ENCODE assay signal across 17 mouse cellular contexts in the genomic region with DNA sequence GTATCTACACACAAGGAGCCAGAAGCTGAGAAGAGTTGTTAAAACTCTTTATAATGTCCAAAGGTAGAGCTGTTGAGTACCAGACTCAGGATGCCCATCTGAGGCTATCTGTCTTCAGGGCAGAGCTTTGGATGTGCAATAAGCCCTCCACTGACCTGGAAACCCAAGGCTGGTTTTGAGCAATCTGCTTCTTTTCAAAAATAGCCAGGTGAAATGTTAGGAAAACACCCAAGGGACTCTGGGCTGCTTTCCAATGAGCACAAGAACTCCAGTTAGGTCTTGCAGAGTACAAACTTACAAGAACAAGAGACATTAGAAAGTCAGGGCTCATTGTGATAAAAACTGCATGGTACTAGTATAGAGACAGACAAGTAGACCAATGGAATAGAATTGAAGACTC.
DNase-seq lines count a peak whose midpoint lies in the region; ATAC-seq and TF ChIP-seq lines count a peak whose summit lies in the region.
"Had no signal": no experiment of that assay in that cellular context is flagged by ENCODE, and none has a peak within 500 bp of the region (broad histone marks: within the 10 kb centered on the region; RNA-seq: fewer than 3 reads in every experiment).

No protein-coding gene starts in this region.

- peaks cover 3% of the 10 kb centered on the region; the same call in 1 of the 2 replicates for H3K4me1 ChIP-seq in kidney, adult 2 months (ENCODE audit: control insufficient read depth, insufficient read depth, low read length)
- no peaks in the 10 kb centered on the region for H3K4me1 ChIP-seq in midbrain, embryonic 14.5 days (ENCODE audit: control insufficient read depth, insufficient read depth, low read length)
- H3K4me1 ChIP-seq: embryonic facial prominence, embryonic 15.5 days; heart, embryonic 13.5 days; hindbrain, embryonic 15.5 days; kidney, embryonic 15.5 days had no signal

- H3K9me3 ChIP-seq in midbrain, embryonic 14.5 days (ENCODE audit: control insufficient read depth, low read length), result no peaks in the 10 kb centered on the region
- H3K9me3 ChIP-seq: embryonic facial prominence, embryonic 15.5 days; heart, embryonic 13.5 days; hindbrain, embryonic 15.5 days; kidney, embryonic 15.5 days had no signal

- H3K27ac ChIP-seq in kidney, adult 2 months (ENCODE audit: insufficient read depth, low read depth, low read length), result no peak overlapping the region
- no peak overlapping the region for H3K27ac ChIP-seq in midbrain, embryonic 14.5 days (replicated peaks; ENCODE audit: low read depth, low read length)
- H3K27ac ChIP-seq: embryonic facial prominence, embryonic 15.5 days; heart, embryonic 13.5 days; hindbrain, embryonic 15.5 days; kidney, embryonic 15.5 days had no signal

- no peak overlapping the region for H3K4me2 ChIP-seq in midbrain, embryonic 14.5 days (ENCODE audit: low read length)
- H3K4me2 ChIP-seq: embryonic facial prominence, embryonic 15.5 days; heart, embryonic 13.5 days; hindbrain, embryonic 15.5 days; kidney, embryonic 15.5 days had no signal

- no peak overlapping the region for H3K4me3 ChIP-seq in kidney, adult 2 months (ENCODE audit: insufficient read depth, low read depth, low read length)
- no peak overlapping the region for H3K4me3 ChIP-seq in midbrain, embryonic 14.5 days (replicated peaks; ENCODE audit: low read depth, low read length)
- H3K4me3 ChIP-seq: embryonic facial prominence, embryonic 15.5 days; erythroblast, embryonic 14.5 days; heart, embryonic 13.5 days; hindbrain, embryonic 15.5 days; kidney, embryonic 15.5 days had no signal

- TF ChIP-seq CTCF in kidney, adult 2 months (conservative IDR thresholded peaks at IDR 0.05; ENCODE audit: insufficient read depth, insufficient read length, low read depth, low read length), result no peak

- TF ChIP-seq POLR2A in kidney, adult 2 months (IDR thresholded peaks at IDR 0.05; ENCODE audit: low read depth, low read length), result no peak

- no peaks in the 10 kb centered on the region for H3K36me3 ChIP-seq in kidney, adult 2 months (ENCODE audit: control insufficient read depth, insufficient read depth, low read length)
- H3K36me3 ChIP-seq in midbrain, embryonic 14.5 days (ENCODE audit: control insufficient read depth, insufficient read depth, low read length), result no peaks in the 10 kb centered on the region
- H3K36me3 ChIP-seq: embryonic facial prominence, embryonic 15.5 days; heart, embryonic 13.5 days; hindbrain, embryonic 15.5 days; kidney, embryonic 15.5 days had no signal

- no peaks in the 10 kb centered on the region for H3K27me3 ChIP-seq in kidney, adult 2 months (replicated peaks; ENCODE audit: control insufficient read depth, insufficient read depth, low read length)
- no peaks in the 10 kb centered on the region for H3K27me3 ChIP-seq in midbrain, embryonic 14.5 days (ENCODE audit: control insufficient read depth, insufficient read depth, low read length)
- H3K27me3 ChIP-seq: embryonic facial prominence, embryonic 15.5 days; heart, embryonic 13.5 days; hindbrain, embryonic 15.5 days; kidney, embryonic 15.5 days had no signal

- no peak overlapping the region for H3K9ac ChIP-seq in midbrain, embryonic 14.5 days (replicated peaks; ENCODE audit: low read length)
- H3K9ac ChIP-seq: embryonic facial prominence, embryonic 15.5 days; heart, embryonic 13.5 days; hindbrain, embryonic 15.5 days; kidney, embryonic 15.5 days had no signal

- peak; percentile 14 to 20 for DNase-seq in cerebellum, adult 18-20 months
- DNase-seq in cerebellum, adult 8-10 months, result no peak
- DNase-seq in kidney, adult 2 months, result peak; percentile 15
- no peak for DNase-seq in kidney, adult 8-10 months
- peak; percentile 98 for DNase-seq in fat pad, adult 2 months (ENCODE audit: extremely low read depth, low read depth, low spot score)
- no peak for DNase-seq in midbrain, embryonic 14.5 days
- DNase-seq: adrenal gland, postnatal 36 days; embryo, embryonic 11 days; gastrocnemius, postnatal 10 days; heart, postnatal 36 days had no signal

- ATAC-seq in midbrain, embryonic 14.5 days (ENCODE audit: low FRiP score, low TSS enrichment), result no peak
- ATAC-seq: forebrain, embryonic 16.5 days; intestine, embryonic 16.5 days had no signal

Comparison
In these comparisons a context has a peak if more than half of its experiments do, and no peak if none do; other contexts are left out.
1. DNase-seq: peak in cerebellum, adult 18-20 months (2 of 2), kidney, adult 2 months (single experiment) and fat pad, adult 2 months (single experiment); none in cerebellum, adult 8-10 months (single experiment), kidney, adult 8-10 months (0 of 2) and midbrain, embryonic 14.5 days (single experiment).